Mouse (Mus musculus) olfactory bulb, adult 2 months (tissue): Measurements from ENCODE around the gene Glt1d1.

Source experiments
- CTCF ChIP-seq: fragments of 200-500 bp; IDR thresholded peaks from 2 replicates; pipeline ENCODE4 v1.5.1; 2012; ENCODE audit warnings: low read depth, mild to moderate bottlenecking, low read length, moderate library complexity; ENCODE audit not compliant: insufficient read depth
- POLR2A ChIP-seq: fragments of 200-500 bp; IDR thresholded peaks from 2 replicates; pipeline ENCODE4 v1.6.1; 2012; ENCODE audit warnings: mild to moderate bottlenecking, low read depth, low read length, moderate library complexity; ENCODE audit not compliant: insufficient read depth

- no peak for TF ChIP-seq POLR2A
- no peak for TF ChIP-seq CTCF
These were observed 11.0 kb upstream of the Glt1d1 start for GRCm38 (mm10) chr5:127621108-127621507.
